Mouse (Mus musculus) gastrocnemius, postnatal 10 days (tissue): Measurements from ENCODE around the gene Mdfi. TPM values are rescaled to one million over a fixed set of nuclear protein-coding genes. Genes with fewer than 3 reads are reported as not detected.
A peak's percentile ranks its signal among the peaks of the same experiment; 100 is the strongest.

Experiments
- DNase-seq: peaks from one replicate; pipeline ENCODE4 v3.0.0; 2021; ENCODE audit warnings: mixed read lengths
- total RNA-seq, 2 experiments: library from RNA; stranded (reverse); gene quantifications; 2 replicates each; pipeline ENCODE4 v1.2.3; 2021

Gene Mdfi
- total RNA-seq, 2 experiments from 2014 or later, result 7.2 to 10.0 TPM

DNA sequence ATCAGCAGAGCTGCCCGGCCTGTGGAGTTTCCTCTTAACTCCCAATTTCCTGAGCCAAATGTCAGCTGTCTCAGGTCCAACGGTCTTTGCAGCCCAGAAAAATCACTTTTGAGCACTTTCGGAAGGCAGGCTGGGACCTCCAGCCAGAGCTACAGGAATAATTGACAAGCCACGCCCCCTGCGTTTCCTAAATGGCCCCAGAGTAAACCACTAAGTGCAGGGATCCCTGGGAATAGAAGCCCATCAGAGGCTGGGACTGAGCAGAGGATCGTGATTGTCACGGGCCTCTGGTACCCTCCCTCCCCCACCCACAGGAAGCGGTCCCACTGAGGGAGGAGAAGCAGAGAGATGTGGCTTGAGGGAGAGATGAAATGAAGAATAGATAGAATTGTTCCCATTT lies 31.7 kb downstream of the Mdfi start:
- no peak for DNase-seq

DNA sequence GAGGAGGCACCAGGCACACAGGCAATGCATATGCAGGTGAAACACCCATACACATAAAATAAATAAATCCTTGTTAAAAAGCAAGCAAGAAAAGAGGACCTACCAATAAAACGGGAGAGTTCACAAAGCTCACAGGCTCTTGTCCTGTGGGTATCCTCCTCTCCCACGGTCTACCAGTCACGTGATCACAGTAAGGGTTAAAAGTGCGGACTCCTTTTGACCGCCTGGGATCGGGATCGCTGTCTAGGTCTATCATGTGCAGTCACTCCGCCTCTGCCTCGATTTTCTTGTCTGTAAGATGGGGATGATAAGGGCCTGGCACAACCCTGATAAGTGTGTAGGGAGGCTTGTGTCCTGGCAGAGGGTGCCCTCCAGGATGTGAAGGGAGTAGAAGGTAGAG lies 37.1 kb downstream of the Mdfi start:
- DNase-seq, result no peak

DNA sequence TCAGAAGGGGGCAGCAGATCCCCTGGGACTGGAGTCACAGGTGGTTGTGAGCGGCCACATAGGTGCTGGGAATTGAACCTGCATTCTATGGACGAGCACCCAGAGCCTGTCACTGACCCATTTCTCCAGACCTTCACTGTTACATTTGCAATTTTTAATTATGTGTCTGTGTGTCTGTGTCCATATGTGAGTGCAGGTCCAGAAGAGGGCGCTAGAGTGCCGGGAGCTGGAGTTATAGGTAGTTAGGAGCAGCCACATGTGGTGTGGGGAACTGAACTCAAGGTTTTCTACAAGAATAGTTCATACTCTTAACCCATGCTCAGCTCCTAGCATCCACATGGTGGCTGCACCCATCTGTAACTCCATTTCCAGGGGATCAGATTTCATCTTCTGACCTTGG lies 37.5 kb downstream of the Mdfi start:
- no peak for DNase-seq

DNA sequence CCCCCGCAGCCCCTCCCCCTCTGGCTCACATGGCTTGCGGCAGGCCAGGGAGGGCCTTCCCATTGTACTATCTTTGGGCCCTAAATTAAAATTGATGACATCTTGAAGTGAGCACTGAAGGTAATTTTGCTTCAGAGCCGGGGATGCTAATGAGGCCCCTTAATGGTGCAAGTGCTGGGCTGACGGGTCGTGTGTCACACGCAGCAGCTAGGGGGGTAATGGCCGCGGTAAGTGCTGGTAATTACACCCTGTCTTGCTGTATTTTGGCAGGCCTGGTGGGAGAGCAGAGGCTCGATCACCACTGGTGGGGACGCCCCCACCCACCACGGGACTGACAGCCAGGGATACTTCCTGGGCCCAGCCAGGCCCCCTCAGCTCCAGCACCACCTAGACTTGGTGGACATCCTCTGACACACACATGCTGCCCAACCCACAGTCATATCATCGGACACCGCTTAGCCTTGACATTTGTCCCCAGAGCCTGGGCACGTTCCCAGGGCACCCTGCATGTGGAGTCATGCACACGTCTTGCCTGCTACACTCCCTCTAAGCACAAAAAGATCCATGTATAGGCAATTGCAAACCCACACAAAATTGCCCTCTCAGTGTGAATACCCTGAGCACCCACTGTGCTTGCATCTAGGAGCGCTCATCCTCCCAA lies 38.2 kb downstream of the Mdfi start:
- no peak for DNase-seq

DNA sequence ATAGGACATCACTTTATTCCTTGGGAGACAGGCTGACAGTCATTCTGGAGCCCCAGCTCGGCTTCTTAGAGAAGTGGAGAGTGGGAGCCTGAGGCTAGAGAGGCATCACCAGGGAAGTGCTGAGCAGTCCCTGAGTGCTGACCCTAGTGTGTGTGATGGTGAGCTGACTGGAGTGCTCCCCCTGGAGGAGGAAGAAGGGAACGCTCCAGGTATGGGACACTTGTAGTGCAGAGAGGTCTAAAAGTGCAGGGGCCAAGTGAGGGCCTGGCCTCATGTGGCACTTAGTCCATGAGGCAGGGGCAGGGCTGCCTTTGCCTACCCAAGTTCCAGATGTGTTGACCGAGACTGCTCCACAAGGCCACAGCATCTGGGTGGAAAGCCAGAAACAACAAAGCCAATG lies 39.0 kb downstream of the Mdfi start:
- DNase-seq, result peak; percentile 65

DNA sequence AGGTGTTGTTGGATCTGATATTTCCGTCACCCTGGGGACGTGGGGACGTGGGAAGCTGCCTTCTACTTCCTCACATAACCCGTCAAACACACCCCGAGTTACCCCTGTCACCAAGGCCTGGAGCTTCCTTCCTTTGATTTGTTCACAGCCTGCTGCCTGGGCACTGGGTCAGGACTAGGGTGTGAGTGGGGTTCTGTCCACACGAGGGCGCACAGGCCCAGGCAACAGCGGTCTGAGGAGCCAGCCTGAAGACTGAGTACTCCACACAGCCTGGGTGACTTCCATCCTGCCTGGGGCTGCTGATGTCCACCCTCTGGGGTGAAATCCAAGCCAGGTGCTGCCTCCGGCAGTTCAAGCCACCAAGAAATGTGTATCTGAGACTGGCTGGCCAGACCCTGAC lies 41.1 kb downstream of the Mdfi start:
- peak; percentile 90 for DNase-seq

DNA sequence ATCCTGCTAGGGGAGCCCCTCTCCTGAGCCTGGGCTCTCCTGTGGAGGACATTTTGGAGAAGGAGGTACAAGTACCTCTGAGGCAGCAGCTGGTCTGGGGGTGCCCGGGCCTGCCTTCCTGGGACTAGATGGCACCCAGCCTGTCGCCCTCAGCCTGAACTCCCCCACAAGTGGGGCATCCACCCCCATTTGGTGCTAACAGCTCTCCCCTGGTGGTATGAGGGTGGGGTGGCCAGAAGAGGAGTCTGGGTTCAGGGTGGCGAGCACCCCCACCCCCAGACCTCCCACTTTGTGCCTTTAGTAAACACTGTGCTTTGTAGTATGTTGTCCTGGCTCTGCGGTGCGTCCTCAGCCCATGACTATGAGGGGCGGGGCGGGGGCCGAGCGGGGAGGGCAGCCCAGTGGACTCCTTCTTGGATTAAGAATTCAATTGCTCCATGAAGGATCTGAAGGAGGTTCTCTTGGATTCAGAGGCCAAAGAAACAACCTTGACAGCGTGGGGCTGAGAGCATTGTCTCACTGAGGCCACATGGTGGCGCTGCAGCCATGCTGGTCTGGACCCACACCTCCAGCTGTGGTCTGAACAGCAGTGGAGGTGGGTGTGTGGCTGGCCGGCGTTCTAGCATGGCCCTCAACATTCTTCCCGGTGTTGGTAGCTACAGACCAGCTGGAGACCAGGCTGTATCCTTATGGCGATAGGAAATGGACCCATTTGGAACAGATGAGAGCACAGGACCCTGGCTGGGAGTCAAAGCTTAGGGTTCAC lies 42.2 kb downstream of the Mdfi start:
- DNase-seq, result peak; percentile 79

DNA sequence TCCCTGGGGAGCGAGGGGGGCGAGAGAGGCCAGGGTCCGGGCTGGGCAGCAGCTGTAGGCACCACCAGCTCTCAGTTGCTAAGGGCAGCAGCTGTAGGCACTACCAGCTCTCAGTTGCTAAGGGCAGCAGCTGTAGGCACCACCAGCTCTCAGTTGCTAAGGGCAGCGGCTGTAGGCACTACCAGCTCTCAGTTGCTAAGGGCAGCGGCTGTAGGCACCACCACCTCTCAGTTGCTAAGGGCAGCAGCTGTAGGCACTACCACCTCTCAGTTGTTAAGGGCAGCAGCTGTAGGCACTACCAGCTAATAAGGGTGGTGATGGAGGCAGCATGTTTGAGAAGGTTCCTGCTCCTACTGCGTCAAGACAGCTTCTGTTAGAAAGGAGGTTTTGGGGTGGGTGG lies 45.5 kb downstream of the Mdfi start:
- no peak for DNase-seq

DNA sequence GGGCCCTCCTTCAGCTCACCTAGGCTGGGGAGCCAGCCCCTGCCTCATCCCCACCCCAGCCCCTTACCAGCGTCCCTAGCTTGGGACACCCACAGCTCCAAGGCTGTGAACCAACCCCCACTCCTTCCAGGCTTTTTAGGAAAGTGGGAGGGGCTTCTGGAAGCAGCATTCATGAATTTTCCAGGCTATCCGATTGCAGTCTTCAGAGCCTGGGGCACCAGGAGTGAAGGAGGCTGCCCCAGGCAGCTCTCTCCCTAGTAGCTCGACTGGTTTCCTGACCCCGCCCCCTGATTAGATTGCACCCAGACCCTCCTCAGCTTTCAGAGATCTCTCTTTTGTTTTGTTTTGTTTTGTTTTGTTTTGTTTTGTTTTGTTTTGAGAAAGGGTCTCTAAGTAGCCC lies 46.2 kb downstream of the Mdfi start:
- DNase-seq, result no peak

DNA sequence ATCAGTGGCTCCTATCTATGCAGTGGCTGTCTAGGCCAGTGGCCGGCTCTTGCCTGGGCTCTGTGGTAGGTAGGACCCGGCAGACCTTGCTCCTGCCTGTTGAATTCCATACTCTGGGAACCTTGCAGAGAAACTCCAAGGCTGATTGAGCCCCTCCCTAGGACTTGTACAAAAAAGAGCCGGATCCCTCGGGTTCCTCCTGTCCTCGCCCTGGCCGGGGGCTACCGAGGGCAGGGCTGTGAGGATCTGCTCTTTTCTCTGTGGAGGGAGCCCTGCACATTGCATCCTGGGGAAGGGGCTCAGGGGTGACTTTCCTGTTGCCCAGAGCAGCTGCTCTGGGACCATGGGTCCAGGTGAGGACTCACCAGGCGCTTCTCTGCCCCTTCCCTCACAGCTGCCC lies 46.9 kb downstream of the Mdfi start:
- DNase-seq, result no peak

DNA sequence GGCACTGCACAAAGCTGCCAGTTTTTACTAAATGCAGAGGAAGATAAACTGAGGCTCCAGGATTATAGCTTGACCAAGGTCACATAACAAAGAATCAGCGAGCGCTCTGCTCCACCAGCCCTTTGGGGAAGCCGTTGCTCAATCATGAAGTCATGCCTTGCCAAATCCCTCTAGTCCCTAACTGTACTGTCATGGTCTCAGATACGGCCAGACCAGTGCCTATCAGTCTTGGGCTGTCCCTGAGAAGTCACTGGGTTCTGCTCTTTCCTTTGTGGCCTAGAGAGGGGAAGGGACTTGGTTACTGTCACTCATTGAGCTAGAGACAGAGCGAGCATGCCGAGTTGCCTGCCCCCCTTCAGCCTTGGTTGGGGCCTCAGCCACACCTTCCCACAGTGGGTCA lies 50.1 kb downstream of the Mdfi start:
- DNase-seq, result no peak

DNA sequence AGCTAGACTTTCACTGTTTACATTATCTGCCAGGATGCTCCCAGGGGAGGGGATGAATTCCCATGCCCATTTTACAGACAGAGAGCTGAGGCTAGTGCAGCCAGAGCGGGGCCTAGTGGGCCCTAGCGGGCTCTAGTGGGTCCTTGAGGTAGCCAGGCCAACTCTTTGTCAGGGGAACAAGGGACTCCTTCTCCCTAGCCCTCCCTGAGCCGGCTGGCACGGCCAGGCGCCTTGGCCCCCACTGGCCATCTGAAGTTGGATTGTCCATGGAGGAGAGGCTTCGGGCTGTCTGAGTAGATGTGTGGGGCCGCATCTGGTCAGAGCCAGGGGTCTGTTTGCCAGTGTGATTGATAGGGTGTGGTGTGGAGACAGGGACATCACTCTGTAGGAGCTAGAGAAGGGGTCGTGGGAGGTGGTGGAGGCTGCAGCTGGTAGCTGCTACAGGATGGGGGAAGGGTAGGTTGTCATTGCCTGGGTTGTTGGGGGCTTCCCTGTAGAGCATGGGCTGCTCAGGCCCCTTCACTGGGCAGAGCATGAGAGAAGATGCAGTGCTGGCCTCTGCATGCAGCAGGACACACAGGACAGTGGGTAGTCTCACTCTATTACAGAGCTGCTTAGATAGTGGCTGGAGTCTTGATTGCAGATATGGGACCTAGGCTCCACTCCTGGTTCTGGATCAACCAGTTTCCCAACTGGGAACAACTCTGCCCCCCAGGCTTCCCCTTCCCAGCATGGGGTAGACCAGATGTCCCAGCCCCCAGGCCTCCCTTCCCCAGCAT lies 50.9 kb downstream of the Mdfi start:
- no peak for DNase-seq

DNA sequence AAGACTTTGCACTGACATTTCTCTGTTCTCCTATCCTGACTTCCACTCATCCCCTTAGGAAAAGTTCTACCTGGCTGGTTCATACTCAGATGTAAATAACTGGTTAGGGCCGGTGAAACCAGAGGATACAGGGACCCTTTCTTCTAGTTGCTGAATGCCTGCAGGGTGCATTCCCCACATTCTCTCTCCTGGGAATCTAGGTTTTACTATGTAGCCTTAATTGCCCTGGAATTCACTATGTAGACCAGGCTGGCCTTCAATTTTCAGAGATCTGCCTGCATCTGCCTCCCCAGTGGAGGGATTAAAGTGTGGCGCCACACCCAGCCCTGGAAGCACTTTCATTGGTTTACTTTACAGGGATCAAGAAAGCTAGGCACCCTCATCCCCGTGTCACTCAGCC lies 52.0 kb downstream of the Mdfi start:
- no peak for DNase-seq

DNA sequence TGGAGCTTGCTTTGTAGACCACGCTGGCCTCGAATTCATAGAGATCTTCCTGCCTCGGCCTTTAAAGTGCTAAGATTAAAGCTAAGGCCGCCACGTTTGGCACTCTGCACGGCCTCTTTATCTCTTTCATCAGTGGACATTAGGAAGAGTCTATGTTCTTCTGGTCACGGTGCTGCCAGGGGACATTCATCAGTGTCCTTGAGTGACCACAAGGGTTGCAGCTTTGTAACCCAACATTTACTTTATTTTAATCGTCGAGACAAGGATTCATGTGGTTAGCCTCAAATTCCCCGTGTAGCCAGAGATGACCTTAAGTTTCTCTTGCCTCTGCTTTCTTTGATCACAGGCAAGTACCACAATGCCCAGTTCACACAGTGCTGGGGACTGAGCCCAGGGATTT lies 54.0 kb downstream of the Mdfi start:
- no peak for DNase-seq

DNA sequence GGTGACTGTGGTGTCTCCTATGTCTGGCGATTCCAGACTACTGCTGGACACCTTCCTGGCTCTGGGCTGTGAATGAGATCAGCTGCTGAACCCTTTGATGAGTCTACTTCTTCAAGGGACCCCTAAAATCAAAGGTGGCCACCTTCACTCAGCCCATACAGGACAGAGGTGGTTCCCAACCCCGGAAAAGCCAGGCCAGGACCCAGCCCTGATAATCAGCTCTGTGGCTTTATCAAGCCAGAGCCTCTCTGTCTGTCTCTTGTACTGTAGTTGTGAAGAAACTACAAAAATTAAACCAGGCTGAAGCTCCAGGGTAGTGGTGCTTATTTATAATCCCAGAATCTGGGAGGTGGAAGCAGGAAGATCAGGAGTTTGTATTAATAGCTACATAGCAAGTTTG lies 57.4 kb downstream of the Mdfi start:
- no peak for DNase-seq

DNA sequence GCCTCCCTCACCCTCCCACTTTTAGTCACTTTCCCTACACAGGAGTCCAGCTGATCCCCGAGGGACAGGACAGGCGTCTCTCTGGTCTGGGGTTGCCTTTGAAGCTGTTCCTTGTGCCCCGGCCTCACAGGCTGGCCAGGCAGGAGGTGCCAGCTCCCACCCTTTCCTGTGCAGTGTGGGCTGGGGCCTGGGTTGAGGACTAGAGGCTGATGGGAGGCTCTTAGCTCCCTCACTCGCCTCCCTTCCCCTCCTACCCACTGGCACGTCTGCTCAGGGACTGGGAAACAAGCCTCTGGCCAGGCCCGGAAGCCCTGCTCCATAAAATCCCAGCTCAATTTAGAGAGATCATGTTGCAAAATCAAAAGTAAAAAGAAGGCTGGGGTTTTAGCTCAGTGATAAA lies 60.9 kb downstream of the Mdfi start:
- no peak for DNase-seq

DNA sequence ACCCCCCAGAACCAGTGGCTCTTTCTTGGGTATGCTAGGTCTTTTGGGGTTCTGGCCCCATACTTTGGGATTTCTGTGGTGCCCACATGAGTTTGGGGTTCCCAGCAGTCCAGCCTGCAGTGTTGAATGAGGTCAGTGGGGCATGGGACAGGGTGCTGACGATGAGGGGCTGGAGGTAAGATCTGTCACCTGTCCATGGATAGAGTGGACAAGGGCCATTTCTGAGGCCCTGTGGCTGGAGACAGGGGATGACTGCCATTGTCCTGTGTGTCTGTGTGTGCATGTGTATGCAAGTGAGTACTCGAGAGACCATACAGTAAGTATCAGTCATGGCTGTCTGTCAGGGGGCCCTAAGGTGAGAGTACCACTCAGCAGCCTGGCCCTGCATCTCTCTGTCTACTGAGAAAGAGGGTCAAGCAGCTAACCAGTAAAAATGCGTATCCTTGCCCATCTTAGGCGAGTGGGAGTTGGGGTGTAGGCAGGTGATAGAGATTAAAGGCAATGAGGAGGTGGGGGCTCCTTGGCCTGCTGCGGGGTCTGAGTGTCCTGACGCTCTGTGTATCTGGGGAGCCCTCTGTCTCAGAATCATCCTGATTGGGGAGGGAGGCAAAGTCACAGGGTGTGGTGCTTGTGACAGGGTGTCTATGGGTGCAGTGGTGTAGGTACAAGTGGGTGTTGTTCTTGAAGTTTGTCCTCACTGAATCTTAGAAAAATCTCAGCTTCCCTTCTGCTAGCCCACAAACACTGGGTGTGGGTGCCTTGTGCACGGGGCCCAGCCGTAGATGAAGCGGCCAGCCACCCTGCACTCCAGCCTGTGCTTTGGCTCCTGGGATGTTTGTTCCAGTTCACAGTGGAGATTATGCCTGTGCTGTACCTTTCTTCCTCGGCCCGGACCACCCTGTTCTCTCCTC lies 64.8 kb downstream of the Mdfi start:
- DNase-seq, result no peak

DNA sequence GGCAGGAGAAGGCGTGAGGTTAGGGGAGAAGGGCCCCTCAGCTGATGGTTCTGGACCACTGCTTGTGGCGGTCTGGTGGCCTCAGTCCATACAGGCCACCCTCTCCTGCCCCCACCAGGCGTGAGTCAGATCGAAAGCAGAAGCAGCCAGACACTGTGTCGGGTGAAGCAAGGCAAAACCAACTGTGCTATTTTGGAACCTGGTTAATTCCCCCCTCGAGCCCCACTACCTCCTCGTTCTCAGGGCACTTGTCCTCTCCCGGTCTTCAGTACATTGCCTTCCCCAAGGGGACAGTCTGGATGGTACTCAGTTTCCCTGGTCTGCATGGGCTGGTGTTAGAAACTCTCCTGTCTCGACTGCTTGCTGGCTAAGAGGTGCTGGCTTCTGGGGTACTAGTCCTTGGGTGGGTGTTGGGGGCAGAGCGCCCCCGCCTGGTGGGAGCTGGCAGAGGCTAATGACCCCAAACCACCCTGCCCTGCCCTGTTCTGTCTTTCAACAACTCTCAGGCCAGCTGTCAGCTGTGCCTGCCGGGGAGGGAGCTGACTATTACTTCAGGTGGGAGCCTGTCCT lies 65.7 kb downstream of the Mdfi start:
- DNase-seq, result peak; percentile 56

DNA sequence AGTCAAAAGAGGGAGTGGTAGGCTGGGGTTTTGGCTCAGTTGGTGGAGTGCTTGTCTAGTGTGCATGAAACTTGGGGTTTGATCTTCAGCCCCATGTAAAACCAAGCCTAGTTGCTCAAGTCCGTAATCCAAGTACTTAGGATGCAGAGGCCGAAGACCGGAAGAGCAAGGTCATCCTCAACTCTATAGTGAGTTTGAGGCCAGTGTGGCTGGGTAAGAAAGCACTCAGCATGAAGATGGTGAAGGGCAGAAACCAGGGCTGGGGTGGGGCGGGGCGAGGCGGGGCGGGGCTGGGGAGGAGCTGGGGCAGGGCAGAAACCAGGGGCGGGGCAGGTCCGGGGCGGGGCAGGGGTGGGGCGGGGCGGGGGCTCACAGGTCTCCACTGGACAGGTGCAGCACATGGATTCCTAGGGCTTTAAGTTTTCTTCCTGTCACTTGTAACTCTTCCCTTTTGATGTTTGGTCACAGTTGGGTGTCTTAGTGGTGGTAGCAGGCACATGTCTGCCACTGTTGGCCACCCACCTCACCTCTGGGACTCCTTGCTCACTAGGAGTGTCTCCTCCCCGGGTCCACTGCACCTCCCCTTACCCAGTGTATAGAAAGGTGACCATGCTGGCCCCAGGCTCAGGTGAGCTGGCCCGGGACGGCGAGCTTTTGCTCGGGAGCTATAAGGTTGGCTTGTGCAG lies 66.9 kb downstream of the Mdfi start:
- DNase-seq, result no peak

DNA sequence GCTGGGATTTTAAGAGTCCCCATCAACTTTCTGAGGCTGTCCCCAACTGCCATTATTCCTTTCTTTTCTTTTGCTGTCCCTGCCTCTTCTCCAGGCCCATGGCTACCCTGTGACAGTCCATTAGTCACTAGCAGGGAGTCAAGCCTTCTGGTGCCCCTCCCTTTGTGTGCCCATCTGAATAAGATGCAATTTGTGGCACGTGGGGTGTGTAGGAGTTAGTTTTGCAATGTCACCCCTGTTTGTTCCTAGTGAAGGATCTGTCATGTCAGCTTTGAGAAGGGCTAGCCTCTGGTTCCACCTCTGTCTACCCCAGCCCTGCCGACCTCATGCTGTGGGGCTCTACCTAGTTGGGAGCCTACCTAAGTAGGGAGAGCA lies 67.4 kb downstream of the Mdfi start:
- no peak for DNase-seq

DNA sequence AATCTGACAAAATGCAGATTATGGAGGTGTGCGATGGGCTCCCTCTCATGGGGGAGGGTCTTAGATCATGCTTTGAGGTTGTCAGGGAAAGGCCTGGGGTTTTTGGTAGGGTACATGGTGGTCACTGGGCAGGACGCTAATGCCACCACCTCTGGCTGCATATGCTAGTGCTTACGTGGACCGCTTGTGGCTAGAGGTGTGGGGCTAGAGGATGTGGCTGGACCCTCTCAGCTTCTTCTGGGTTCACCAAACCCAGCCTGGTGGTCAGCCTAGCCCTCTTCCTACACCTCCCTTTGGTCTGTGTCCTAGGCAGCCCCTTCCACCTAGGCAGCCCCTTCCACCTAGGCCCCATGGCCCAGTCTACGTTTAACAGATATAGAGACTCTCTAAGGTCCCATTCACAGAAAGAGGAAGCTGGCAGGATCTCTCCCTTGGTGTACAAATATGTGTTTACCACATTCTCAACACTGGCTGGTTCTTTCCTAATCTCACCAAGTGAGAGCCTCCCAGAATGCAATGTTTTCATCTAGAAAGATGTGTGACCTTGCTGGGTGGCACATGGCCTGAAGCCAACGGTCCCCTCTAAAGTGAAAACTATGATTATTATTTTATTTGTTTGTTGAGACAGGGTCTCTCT lies 68.0 kb downstream of the Mdfi start:
- DNase-seq, result no peak
